Mouse (Mus musculus) Patski (cell line): ENCODE results near the gene Tmem94. TPM values are rescaled to one million over a fixed set of nuclear protein-coding genes. Genes with fewer than 3 reads are reported as not detected.

Experiments used
- ATAC-seq: fragments of 100-300 bp; one replicate; pipeline ENCODE4 v1.8.0; 2021
- CTCF ChIA-PET: fragments of 350-600 bp; sonication (Branson Sonifier 250); formaldehyde crosslinking; loops from one replicate; lab custom pipeline; 2022; ENCODE audit warnings: inconsistent platforms; lab: Charles Lee
- POLR2A ChIA-PET: fragments of 350-600 bp; sonication (Branson Sonifier 250); formaldehyde crosslinking; loops from one replicate; lab custom pipeline; 2022; ENCODE audit warnings: antibody characterized with exemption, inconsistent platforms; lab: Charles Lee
- DNase-seq: peaks from one replicate; pipeline ENCODE4 v3.0.0-alpha.2; 2011; ENCODE audit warnings: low read depth, low spot score
- H3K27me3 ChIP-seq: fragments of 371-371 bp; one replicate; pipeline ENCODE4 v1.5.1; 2021
- CTCF ChIP-seq: fragments of 100-300 bp; IDR thresholded peaks from one replicate; pipeline ENCODE4 v1.5.1; 2021
- in situ Hi-C: fragments of 300-500 bp; cut with MboI; formaldehyde crosslinking; loops from 3 replicates; pipeline ENCODE4 v1.11.1; 2018; ENCODE audit warnings: low pct_unique_long_range_greater_than_20kb, mixed read lengths
- polyA plus RNA-seq: library from polyadenylated mRNA; unstranded; gene quantifications from one replicate; pipeline ENCODE4 v1.2.3, GENCODE M21; 2021

Tmem94 gene
- polyA plus RNA-seq, 1 experiment from 2014 or later: 44.3 TPM

GRCm38 (mm10) chr11:115836656-115837395 is 71.6 kb downstream of the Tmem94 start:
- DNase-seq (no peak), ATAC-seq (no peak)
- POLR2A ChIA-PET: interaction anchor here (1.1 kb wide), 1 partner anchor 21 kb away, joined by 4 read pairs; no protein-coding TSS in a partner anchor
- in situ Hi-C loops: no loop called here
- CTCF ChIA-PET: no interaction called here
- no peaks in the 10 kb centered on the region for H3K27me3 ChIP-seq
- TF ChIP-seq CTCF: no peak

DNA sequence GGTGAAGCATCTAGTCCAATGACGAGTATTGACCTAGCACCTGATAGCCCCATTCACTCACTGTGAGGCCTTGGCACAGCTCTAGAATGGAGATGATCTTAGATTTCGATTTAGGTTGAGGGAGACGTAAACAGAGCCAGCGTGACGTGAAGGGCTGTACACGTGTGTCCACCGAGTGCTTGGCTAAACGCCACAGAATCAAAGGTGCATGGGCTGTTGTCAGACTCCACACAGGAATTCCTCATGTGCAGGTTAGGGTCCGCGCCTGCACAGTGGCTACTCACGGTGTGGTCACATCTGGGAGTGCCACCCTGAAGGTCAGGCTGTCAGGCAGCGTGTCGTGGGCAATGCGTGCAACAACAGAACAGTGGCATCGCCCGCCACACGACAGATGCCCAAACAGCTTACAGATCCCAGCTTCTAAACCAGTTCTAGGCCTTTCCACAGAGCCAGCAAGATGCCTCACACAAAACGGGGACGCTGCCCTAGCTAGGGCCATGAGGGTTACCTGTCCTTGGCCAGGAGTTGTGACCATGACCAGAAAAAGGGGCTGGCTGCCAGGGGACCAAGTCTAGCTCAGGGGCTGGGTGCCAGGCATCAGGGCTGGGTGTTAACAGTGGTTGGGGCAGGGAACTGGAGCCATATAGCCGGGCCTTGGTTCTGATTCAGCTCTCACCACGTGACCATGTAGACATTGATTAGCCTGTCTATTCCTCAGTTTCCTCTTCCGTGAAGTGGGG is 72.5 kb downstream of the Tmem94 start:
- ChIA-PET CTCF (interaction anchor here (1.2 kb wide), 1 partner anchor 17 kb away, joined by 3 read pairs; no protein-coding TSS in a partner anchor), POLR2A (interaction anchor here (1.2 kb wide), 1 partner anchor 8 kb away, joined by 3 read pairs; no protein-coding TSS in a partner anchor)
- in situ Hi-C loops: no loop called here
- no peak for TF ChIP-seq CTCF
- no peaks in the 10 kb centered on the region for H3K27me3 ChIP-seq
- no peak for ATAC-seq
- no peak for DNase-seq

DNA sequence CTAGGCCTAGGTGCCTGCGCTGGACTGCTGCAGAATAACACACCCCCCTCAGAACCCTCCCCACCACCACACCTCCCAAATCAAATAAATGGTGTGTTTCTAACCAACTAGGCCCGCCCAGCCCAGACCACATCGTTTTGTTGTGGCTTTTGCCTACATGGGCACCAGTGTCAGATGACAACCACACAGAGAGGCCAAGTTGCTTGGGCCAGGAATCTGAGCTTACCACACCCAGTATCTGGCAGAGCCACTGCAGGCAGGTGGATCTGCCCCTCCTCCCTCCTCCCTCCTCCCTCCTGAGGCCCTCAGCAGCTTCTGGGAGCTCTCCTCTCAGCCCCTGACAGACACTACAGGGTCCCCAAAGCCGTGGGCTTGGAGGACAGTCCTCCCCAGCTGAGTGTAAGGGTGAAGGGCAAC is 73.7 kb downstream of the Tmem94 start:
- ATAC-seq: no peak
- no peak for DNase-seq
- no peaks in the 10 kb centered on the region for H3K27me3 ChIP-seq
- TF ChIP-seq CTCF: no peak
- ChIA-PET POLR2A (interaction anchor here (1.1 to 1.2 kb wide), 2 partner anchors 9 to 19 kb away, joined by 3 read pairs; no protein-coding TSS in a partner anchor), CTCF (interaction anchor here (1.2 kb wide), 2 partner anchors 18 to 21 kb away, joined by 3 read pairs; no protein-coding TSS in a partner anchor)
- in situ Hi-C loops: no loop called here

GRCm38 (mm10) chr11:115839732-115840131 is 74.5 kb downstream of the Tmem94 start:
- DNase-seq (no peak), ATAC-seq (no peak)
- no peak for TF ChIP-seq CTCF
- ChIA-PET POLR2A (interaction anchor here (0.6 to 1.6 kb wide), 3 partner anchors 9 to 20 kb away, joined by 3 to 6 read pairs (median 3); no protein-coding TSS in a partner anchor), CTCF (interaction anchor here (1.2 to 4.7 kb wide), 2 partner anchors 9 to 22 kb away, joined by 3 to 46 read pairs; no protein-coding TSS in a partner anchor)
- H3K27me3 ChIP-seq: no peaks in the 10 kb centered on the region
- in situ Hi-C loops: no loop called here

GRCm38 (mm10) chr11:115841044-115841443 is 75.8 kb downstream of the Tmem94 start:
- ChIA-PET POLR2A (interaction anchor here (0.7 to 3.3 kb wide), 4 partner anchors 8 to 172 kb away, joined by 3 to 27 read pairs (median 11); partner anchors contain the start of gene Galk1), CTCF (interaction anchor here (1.1 to 4.7 kb wide), 4 partner anchors 11 to 18 kb away, joined by 3 to 46 read pairs (median 4); no protein-coding TSS in a partner anchor)
- no peak for DNase-seq
- H3K27me3 ChIP-seq: no peaks in the 10 kb centered on the region
- no peak for TF ChIP-seq CTCF
- in situ Hi-C loops: no loop called here
- no peak for ATAC-seq

DNA sequence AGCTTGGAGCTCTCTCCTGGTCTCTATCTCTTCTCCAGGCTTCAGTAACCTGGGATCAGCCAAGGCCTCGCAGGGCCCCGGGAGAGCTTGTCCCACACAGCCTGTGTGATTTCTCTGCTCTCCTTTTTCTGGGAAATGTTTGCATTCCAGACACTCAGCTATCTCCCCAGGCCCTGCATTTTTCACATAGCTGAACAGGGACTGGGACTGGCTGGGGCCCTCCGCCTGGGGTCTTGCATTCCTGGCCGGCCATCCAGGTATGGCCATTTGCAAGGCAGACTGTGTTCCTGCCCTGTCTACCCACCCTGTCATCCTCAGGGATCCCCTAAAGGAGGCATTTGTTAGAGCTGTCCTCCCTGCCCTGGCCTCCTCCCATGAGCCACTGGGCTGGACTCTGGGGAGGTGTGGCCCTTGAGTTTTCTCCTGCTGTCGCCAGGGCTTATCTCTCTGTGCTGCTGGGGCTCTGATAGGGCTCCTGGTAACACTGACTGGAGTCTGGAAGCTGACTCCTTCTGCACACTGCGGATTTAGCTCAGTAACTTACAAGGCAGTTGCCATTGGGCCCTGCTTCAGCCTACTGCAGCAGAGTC is 76.8 kb downstream of the Tmem94 start:
- H3K27me3 ChIP-seq: no peaks in the 10 kb centered on the region
- ChIA-PET CTCF (interaction anchor here (1.1 to 4.7 kb wide), 7 partner anchors 12 to 119 kb away, joined by 3 to 46 read pairs (median 4); no protein-coding TSS in a partner anchor), POLR2A (interaction anchor here (0.6 to 3.3 kb wide), 7 partner anchors 9 to 66 kb away, joined by 3 to 27 read pairs (median 5); partner anchors contain the start of genes Caskin2 and Tsen54)
- peak; percentile 59 for ATAC-seq
- no peak for TF ChIP-seq CTCF
- in situ Hi-C loops: no loop called here
- no peak for DNase-seq

DNA sequence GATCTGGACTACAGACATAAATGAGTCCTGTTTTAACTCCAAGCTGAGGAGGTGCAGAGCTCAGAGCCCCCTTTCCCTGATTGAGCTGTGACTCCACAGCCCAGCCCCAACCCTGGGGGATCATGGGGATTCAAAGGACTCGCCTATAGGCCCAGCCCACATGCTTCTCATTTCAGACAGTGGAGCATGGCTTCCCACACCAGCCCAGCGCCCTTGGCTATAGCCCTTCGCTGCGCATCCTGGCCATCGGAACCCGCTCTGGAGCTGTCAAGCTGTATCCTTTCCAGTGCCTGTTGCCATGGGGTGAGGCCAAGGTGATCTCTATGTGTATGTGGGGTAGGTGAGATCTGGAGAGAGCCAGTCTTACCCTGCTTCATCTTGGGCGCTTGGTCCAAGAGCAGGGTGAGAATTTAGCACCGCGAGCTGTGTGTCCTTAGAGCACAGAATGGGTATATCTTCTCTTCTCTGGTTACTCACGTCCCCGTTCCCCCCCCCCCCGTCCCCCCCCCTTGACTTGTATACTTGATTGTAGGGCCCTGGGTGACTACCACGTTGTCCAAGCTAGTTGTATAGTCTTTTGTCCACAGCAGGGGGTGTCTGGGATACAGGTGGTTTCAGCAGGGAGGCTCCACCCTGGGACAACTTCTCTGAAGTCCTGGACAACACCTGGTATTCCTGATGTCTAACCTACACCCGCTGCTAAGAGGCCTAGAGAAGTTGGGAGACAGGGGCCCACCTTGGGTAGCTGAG is 78.1 kb downstream of the Tmem94 start:
- DNase-seq (no peak), ATAC-seq (no peak)
- CTCF ChIA-PET: interaction anchor here (1.4 to 4.7 kb wide), 4 partner anchors 10 to 121 kb away, joined by 3 to 46 read pairs (median 8); no protein-coding TSS in a partner anchor
- in situ Hi-C loops: no loop called here
- no peak for TF ChIP-seq CTCF
- POLR2A ChIA-PET: interaction anchor here (0.6 to 3.3 kb wide), 8 partner anchors 10 to 28 kb away, joined by 3 to 27 read pairs (median 4); partner anchors contain the start of gene Tsen54
- no peaks in the 10 kb centered on the region for H3K27me3 ChIP-seq

DNA sequence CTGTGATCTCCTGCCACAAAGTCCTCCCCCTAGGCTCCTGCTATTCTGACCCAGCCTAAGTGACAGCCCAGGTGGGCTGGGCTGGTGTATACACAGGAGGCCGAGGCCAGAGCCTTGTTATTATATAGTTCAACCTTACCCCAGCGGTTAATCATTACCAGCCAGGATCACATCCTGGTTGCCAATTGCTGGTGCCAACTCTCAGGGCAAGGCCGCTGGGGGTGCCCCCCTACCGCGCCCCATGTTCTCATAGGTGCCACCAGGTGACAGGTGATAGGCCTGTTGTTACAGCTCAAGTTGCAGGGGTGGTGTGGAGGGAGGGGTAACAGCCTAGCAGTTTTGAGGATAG is 78.6 kb downstream of the Tmem94 start:
- TF ChIP-seq CTCF: no peak
- CTCF ChIA-PET: interaction anchor here (1.3 to 4.7 kb wide), 4 partner anchors 10 to 37 kb away, joined by 3 to 46 read pairs (median 8); no protein-coding TSS in a partner anchor
- H3K27me3 ChIP-seq: no peaks in the 10 kb centered on the region
- POLR2A ChIA-PET: interaction anchor here (0.6 to 3.3 kb wide), 5 partner anchors 11 to 23 kb away, joined by 3 to 27 read pairs (median 4); no protein-coding TSS in a partner anchor
- ATAC-seq (no peak), DNase-seq (no peak)
- in situ Hi-C loops: no loop called here

- TF ChIP-seq CTCF: no peak
- in situ Hi-C loops: no loop called here
- ChIA-PET CTCF (interaction anchor here (1.3 to 4.7 kb wide), 3 partner anchors 14 to 37 kb away, joined by 3 to 46 read pairs (median 13); no protein-coding TSS in a partner anchor), POLR2A (interaction anchor here (0.6 to 3.3 kb wide), 4 partner anchors 11 to 24 kb away, joined by 3 to 27 read pairs (median 4); no protein-coding TSS in a partner anchor)
- H3K27me3 ChIP-seq: no peaks in the 10 kb centered on the region
- no peak for DNase-seq
- ATAC-seq: peak; percentile 31
These were observed 79.0 kb downstream of the Tmem94 start for GRCm38 (mm10) chr11:115844240-115844639.
